Mouse (Mus musculus): ENCODE measurements around the gene Mast4.

- TF ChIP-seq CTCF (IDR thresholded peaks at IDR 0.05; ENCODE audit: borderline replicate concordance, insufficient read depth, low read length) (no peak), POLR2A (IDR thresholded peaks at IDR 0.05; ENCODE audit: low read depth, low read length) (no peak)
Observed at GRCm38 (mm10) chr13:103017661-103018060, 316.6 kb downstream of the Mast4 start.
